Mouse (Mus musculus): ENCODE data around the gene Gtf2a1. TPM values are rescaled to one million over a fixed set of nuclear protein-coding genes. Genes with fewer than 3 reads are reported as not detected.
A peak's percentile ranks its signal among the peaks of the same experiment; 100 is the strongest.
"Not testable (repeated sequence)": the region's sequence is repeated elsewhere in the genome, so short reads cannot be mapped to it uniquely, and the experiment has no call there.

Gene Gtf2a1
- polyA plus RNA-seq, 1 experiment from 2014 or later = 46.9 TPM

- Histone ChIP-seq H3K4me1 (replicated peaks; ENCODE audit: control insufficient read depth, insufficient read depth, low read length) (peaks cover 11% of the 10 kb centered on the region), H3K36me3 (ENCODE audit: control insufficient read depth, insufficient read depth, low read length) (no peaks in the 10 kb centered on the region), H3K9ac (ENCODE audit: low read length) (no peak overlapping the region), H3K27me3 (ENCODE audit: control insufficient read depth, insufficient read depth, low read depth, low read length) (no peaks in the 10 kb centered on the region), H3K9me3 (ENCODE audit: control insufficient read depth, low read length) (no peaks in the 10 kb centered on the region), H3K4me3 (ENCODE audit: low read length) (no peak overlapping the region), H3K4me2 (ENCODE audit: low read depth, low read length) (no peak overlapping the region), H3K27ac (ENCODE audit: low read length) (no peak overlapping the region)
- WGBS = 89% methylated on average over 3 of the region's 3 CpGs
- ATAC-seq (ENCODE audit: low read depth) = no peak
These were observed 1.8 kb upstream of the Gtf2a1 start for GRCm38 (mm10) chr12:91592128-91592527.

DNA sequence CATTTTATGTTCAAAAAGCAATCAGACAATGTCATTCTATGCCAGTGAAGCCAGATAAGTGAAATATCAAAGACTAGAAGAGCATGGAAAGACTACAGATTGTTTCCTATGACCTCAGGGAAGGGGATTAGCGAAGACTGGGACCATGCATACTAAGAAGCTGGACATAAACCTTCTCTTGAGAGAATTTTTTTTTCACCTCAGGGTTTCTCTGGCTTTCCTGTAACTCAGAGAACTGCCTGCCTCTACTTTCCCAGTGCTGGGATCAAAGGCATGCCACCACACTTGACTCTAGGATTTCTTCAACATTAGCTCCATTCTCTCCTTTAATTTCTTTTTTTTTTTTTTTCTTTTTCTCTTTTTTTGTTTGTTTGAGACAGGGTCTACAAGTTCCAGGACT, 904 bp upstream of the Gtf2a1 start:
- H3K36me3 ChIP-seq (ENCODE audit: control insufficient read depth, insufficient read depth, low read length) = no peaks in the 10 kb centered on the region
- H3K9ac ChIP-seq (ENCODE audit: low read length) = peak overlapping the region; percentile 87
- H3K4me3 ChIP-seq (ENCODE audit: low read length) = peak overlapping the region; percentile 80
- no peaks in the 10 kb centered on the region for H3K9me3 ChIP-seq (ENCODE audit: control insufficient read depth, low read length)
- 83% methylated on average over 1 of the region's 1 CpGs for WGBS
- H3K27me3 ChIP-seq (ENCODE audit: control insufficient read depth, insufficient read depth, low read depth, low read length) = no peaks in the 10 kb centered on the region
- peaks cover 14% of the 10 kb centered on the region for H3K4me1 ChIP-seq (replicated peaks; ENCODE audit: control insufficient read depth, insufficient read depth, low read length)
- peak overlapping the region; percentile 83 for H3K4me2 ChIP-seq (ENCODE audit: low read depth, low read length)
- ATAC-seq (ENCODE audit: low read depth) = no peak
- H3K27ac ChIP-seq (ENCODE audit: low read length) = peak overlapping the region; percentile 98

DNA sequence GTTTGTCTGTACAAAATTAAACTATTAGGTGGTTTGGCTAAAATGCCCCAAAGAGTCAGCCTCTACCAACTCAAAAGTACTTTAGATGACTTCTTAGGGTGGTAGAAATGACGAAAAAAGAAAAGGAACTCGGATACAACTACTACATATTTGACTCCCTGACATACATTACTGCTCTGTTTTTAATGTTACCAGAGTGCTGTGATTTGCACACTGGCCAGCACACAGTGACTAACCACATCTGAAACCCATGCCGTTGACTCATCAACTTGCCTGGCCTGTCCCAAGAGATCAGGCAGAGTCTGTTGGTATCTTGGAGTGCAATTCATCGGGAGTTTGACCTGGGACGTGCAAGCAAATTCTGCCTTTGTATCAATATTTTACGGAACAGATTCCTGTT, 429 bp upstream of the Gtf2a1 start:
- 25% methylated on average over 6 of the region's 6 CpGs for WGBS
- peak overlapping the region; percentile 83 for H3K4me2 ChIP-seq (ENCODE audit: low read depth, low read length)
- H3K4me1 ChIP-seq (replicated peaks; ENCODE audit: control insufficient read depth, insufficient read depth, low read length) = peaks cover 14% of the 10 kb centered on the region
- peak overlapping the region; percentile 80 for H3K4me3 ChIP-seq (ENCODE audit: low read length)
- ATAC-seq (ENCODE audit: low read depth) = no peak
- peaks cover 3% of the 10 kb centered on the region; the same call in 1 of the 2 replicates for H3K36me3 ChIP-seq (ENCODE audit: control insufficient read depth, insufficient read depth, low read length)
- H3K27me3 ChIP-seq (ENCODE audit: control insufficient read depth, insufficient read depth, low read depth, low read length) = no peaks in the 10 kb centered on the region
- H3K9me3 ChIP-seq (ENCODE audit: control insufficient read depth, low read length) = no peaks in the 10 kb centered on the region
- peak overlapping the region; percentile 87 for H3K9ac ChIP-seq (ENCODE audit: low read length)
- peak overlapping the region; percentile 98 for H3K27ac ChIP-seq (ENCODE audit: low read length)

DNA sequence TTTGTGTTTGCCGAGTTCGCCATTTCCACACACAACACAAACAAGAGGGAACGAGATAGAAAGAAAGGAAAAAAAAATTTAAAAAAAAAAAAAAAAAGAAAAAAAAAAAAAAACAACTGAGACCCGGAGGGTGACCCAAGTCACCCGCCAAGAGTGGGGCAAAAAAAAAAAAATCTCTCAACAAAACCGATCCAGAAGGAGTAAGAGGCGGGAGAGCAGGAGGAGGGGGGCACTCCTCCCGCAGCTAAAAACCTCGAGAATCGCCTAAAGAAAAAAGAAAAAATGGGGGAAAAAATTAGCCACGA, 793 bp downstream of the Gtf2a1 start:
- peak overlapping the region; percentile 80 for H3K4me3 ChIP-seq (ENCODE audit: low read length)
- ATAC-seq (ENCODE audit: low read depth) = no peak
- peak overlapping the region; percentile 100 for H3K27ac ChIP-seq (ENCODE audit: low read length)
- H3K27me3 ChIP-seq (ENCODE audit: control insufficient read depth, insufficient read depth, low read depth, low read length) = no peaks in the 10 kb centered on the region
- peaks cover 6% of the 10 kb centered on the region; the same call in 1 of the 2 replicates for H3K36me3 ChIP-seq (ENCODE audit: control insufficient read depth, insufficient read depth, low read length)
- WGBS = 0% methylated on average over 10 of the region's 11 CpGs
- peaks cover 14% of the 10 kb centered on the region for H3K4me1 ChIP-seq (replicated peaks; ENCODE audit: control insufficient read depth, insufficient read depth, low read length)
- H3K9ac ChIP-seq (ENCODE audit: low read length) = peak overlapping the region; percentile 99
- peak overlapping the region; percentile 42; the same call in 1 of the 2 replicates for H3K4me2 ChIP-seq (ENCODE audit: low read depth, low read length)
- no peaks in the 10 kb centered on the region for H3K9me3 ChIP-seq (ENCODE audit: control insufficient read depth, low read length)

GRCm38 (mm10) chr12:91588670-91589541, 1.4 kb downstream of the Gtf2a1 start:
- WGBS = under 1% methylated on average over 46 of the region's 83 CpGs
- H3K9me3 ChIP-seq (ENCODE audit: control insufficient read depth, low read length) = no peaks in the 10 kb centered on the region
- ATAC-seq (ENCODE audit: low read depth) = peak; percentile 9; the same call in 1 of the 2 replicates

GRCm38 (mm10) chr12:91588176-91588669, 2.1 kb downstream of the Gtf2a1 start:
- H3K4me3 ChIP-seq (ENCODE audit: low read length) = peak overlapping the region; percentile 80
- no peaks in the 10 kb centered on the region for H3K27me3 ChIP-seq (ENCODE audit: control insufficient read depth, insufficient read depth, low read depth, low read length)
- peak overlapping the region; percentile 100 for H3K27ac ChIP-seq (ENCODE audit: low read length)
- peak overlapping the region; percentile 71 for H3K4me2 ChIP-seq (ENCODE audit: low read depth, low read length)
- no peaks in the 10 kb centered on the region for H3K9me3 ChIP-seq (ENCODE audit: control insufficient read depth, low read length)
- peak; percentile 91 for ATAC-seq (ENCODE audit: low read depth)
- H3K9ac ChIP-seq (ENCODE audit: low read length) = peak overlapping the region; percentile 99
- peaks cover 8% of the 10 kb centered on the region; the same call in 1 of the 2 replicates for H3K36me3 ChIP-seq (ENCODE audit: control insufficient read depth, insufficient read depth, low read length)
- peaks cover 14% of the 10 kb centered on the region for H3K4me1 ChIP-seq (replicated peaks; ENCODE audit: control insufficient read depth, insufficient read depth, low read length)
- WGBS = under 1% methylated on average over 32 of the region's 32 CpGs

More at GRCm38 (mm10) chr12:91588670-91589541, 1.4 kb downstream of the Gtf2a1 start:
- no peaks in the 10 kb centered on the region for H3K27me3 ChIP-seq (ENCODE audit: control insufficient read depth, insufficient read depth, low read depth, low read length)
- peak overlapping the region; percentile 100 for H3K27ac ChIP-seq (ENCODE audit: low read length)
- peaks cover 6% of the 10 kb centered on the region; the same call in 1 of the 2 replicates for H3K36me3 ChIP-seq (ENCODE audit: control insufficient read depth, insufficient read depth, low read length)
- H3K4me3 ChIP-seq (ENCODE audit: low read length) = peak overlapping the region; percentile 80
- peak overlapping the region; percentile 71 for H3K4me2 ChIP-seq (ENCODE audit: low read depth, low read length)
- H3K9ac ChIP-seq (ENCODE audit: low read length) = peak overlapping the region; percentile 99
- peaks cover 14% of the 10 kb centered on the region for H3K4me1 ChIP-seq (replicated peaks; ENCODE audit: control insufficient read depth, insufficient read depth, low read length)

DNA sequence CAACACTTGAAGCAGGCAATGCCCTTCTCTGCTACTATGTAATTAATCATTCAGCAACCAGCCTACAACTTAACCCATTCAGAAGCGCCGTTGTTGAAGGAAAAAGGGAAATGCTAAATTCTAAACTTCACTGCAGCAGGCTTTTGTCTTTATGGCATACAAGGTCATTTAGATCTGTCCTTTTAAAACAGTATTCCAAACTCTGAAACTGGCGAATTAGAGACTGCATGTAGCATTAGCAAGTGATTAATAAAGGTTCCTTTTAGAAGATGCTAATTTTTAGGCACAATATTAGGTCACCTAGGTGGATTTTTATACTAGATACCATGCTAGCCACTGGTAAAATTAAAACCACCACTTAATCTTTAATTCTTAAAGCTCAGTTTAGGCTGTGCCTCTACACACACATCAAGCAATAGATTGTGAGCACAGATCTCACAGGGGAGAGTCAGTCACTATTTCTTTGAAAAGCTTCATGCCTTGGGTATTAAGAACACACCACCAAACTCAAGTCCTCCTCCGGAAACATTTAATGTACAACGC, 2.7 kb downstream of the Gtf2a1 start:
- ATAC-seq (ENCODE audit: low read depth) = no peak
- Histone ChIP-seq H3K4me1 (replicated peaks; ENCODE audit: control insufficient read depth, insufficient read depth, low read length) (peaks cover 17% of the 10 kb centered on the region), H3K27me3 (ENCODE audit: control insufficient read depth, insufficient read depth, low read depth, low read length) (no peaks in the 10 kb centered on the region), H3K9ac (ENCODE audit: low read length) (peak overlapping the region; percentile 99), H3K27ac (ENCODE audit: low read length) (peak overlapping the region; percentile 100), H3K4me3 (ENCODE audit: low read length) (peak overlapping the region; percentile 80), H3K4me2 (ENCODE audit: low read depth, low read length) (peak overlapping the region; percentile 71), H3K36me3 (ENCODE audit: control insufficient read depth, insufficient read depth, low read length) (peaks cover 8% of the 10 kb centered on the region; the same call in 1 of the 2 replicates), H3K9me3 (ENCODE audit: control insufficient read depth, low read length) (no peaks in the 10 kb centered on the region)
- WGBS = 6% methylated on average over 5 of the region's 5 CpGs

DNA sequence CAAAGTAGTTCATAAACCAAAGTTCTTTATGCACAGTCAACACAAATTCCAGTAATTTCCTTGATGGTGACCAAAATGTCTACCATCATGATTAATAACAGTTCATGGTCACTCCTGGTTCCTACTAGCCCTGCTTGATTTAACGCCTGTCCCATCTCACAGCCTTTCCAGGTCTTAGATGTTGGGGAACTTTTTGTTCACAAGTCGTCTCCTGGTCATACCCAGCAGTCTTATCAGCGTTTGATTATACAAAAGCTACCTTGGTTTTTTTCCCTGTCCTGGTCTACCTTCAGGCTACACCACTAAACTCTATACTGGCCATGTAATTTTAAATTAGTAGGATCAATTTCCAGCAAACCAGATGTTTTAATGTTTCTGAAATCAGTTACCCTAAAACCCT, 3.2 kb downstream of the Gtf2a1 start:
- Histone ChIP-seq H3K4me2 (ENCODE audit: low read depth, low read length) (peak overlapping the region; percentile 71), H3K9ac (ENCODE audit: low read length) (peak overlapping the region; percentile 99), H3K27me3 (ENCODE audit: control insufficient read depth, insufficient read depth, low read depth, low read length) (no peaks in the 10 kb centered on the region), H3K36me3 (ENCODE audit: control insufficient read depth, insufficient read depth, low read length) (peaks cover 8% of the 10 kb centered on the region; the same call in 1 of the 2 replicates), H3K4me1 (replicated peaks; ENCODE audit: control insufficient read depth, insufficient read depth, low read length) (peaks cover 17% of the 10 kb centered on the region), H3K4me3 (ENCODE audit: low read length) (peak overlapping the region; percentile 80), H3K27ac (ENCODE audit: low read length) (no peak overlapping the region), H3K9me3 (ENCODE audit: control insufficient read depth, low read length) (no peaks in the 10 kb centered on the region)
- 35% methylated on average over 3 of the region's 3 CpGs for WGBS
- ATAC-seq (ENCODE audit: low read depth) = no peak

- not testable (repeated sequence) for H3K27ac ChIP-seq (ENCODE audit: low read length); H3K4me3 ChIP-seq (ENCODE audit: low read length); H3K27me3 ChIP-seq (ENCODE audit: control insufficient read depth, insufficient read depth, low read depth, low read length); H3K4me2 ChIP-seq (ENCODE audit: low read depth, low read length); H3K36me3 ChIP-seq (ENCODE audit: control insufficient read depth, insufficient read depth, low read length); H3K9ac ChIP-seq (ENCODE audit: low read length); H3K9me3 ChIP-seq (ENCODE audit: control insufficient read depth, low read length); ATAC-seq (ENCODE audit: low read depth)
- peaks cover 15% of the 10 kb centered on the region for H3K4me1 ChIP-seq (replicated peaks; ENCODE audit: control insufficient read depth, insufficient read depth, low read length)
- WGBS = 93% methylated on average over 4 of the region's 4 CpGs
These were observed 4.5 kb downstream of the Gtf2a1 start for GRCm38 (mm10) chr12:91585815-91586214.
